8 mouse cellular contexts compared by ENCODE assay signal in the genomic region with DNA sequence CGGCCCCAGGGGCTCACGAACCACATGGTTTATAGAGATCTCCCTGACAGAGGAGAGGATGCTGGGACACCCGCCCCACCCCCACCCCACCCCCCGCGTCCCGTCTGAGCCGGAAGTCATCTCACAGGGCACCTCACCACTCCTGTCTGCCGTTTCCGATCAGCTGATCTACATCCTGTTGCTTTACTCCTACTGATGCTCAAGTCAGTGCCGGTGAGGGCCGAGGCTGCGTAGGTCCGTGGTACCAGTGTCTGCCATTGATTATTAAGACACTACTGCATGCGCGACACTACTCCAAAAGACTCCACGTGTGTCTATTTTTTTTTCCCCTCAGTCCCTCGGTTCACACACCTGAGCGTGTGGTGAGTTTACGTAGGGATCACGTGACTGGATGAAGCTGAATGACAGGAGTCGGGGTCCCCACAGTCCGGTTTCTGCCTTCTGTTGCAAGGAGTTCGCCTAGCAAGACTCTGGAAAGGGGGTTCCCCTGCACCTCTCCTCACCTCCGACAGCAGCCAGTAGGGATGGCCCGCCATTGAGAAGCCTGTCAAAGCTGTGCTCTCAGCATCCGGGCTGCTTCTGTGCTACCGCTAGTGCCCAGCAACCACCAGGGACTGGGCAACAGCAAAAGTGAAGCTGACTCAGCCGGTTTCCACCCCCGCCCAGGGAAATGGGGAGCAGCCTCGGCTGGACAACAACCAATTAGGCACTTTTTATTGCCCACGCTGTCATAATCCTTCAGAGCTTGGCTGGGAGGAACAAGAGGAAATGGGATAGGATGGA. TPM values are rescaled to one million over a fixed set of nuclear protein-coding genes. Genes with fewer than 3 reads are reported as not detected.
DNase-seq lines count a peak whose midpoint lies in the region; ATAC-seq lines count a peak whose summit lies in the region.

No protein-coding gene starts in this region.

- H3K27ac ChIP-seq in midbrain, embryonic 12.5 days (replicated peaks): no peak overlapping the region

- H3K9me3 ChIP-seq in midbrain, embryonic 12.5 days: no peaks in the 10 kb centered on the region

- DNase-seq in cerebellum, postnatal 25 days: peak; percentile 30 to 33
- DNase-seq in cerebellum, adult 9-10 months: no peak
- DNase-seq in urinary bladder, postnatal 25 days (ENCODE audit: low spot score): peak; percentile 30
- DNase-seq in urinary bladder, postnatal 14 days (ENCODE audit: low spot score): no peak
- DNase-seq in thymus, postnatal 10 days (ENCODE audit: low spot score in 2 of 2): peak; percentile 65 to 66
- DNase-seq in gastrocnemius, postnatal 10 days: no peak

- H3K27me3 ChIP-seq in midbrain, embryonic 12.5 days: peaks cover 77% of the 10 kb centered on the region

- H3K36me3 ChIP-seq in midbrain, embryonic 12.5 days: no peaks in the 10 kb centered on the region

- whole genome bisulfite sequencing in midbrain, embryonic 12.5 days: 7% methylated on average over 30 of the region's 31 CpGs

- H3K4me3 ChIP-seq in midbrain, embryonic 12.5 days: peak overlapping the region; percentile 32

- ATAC-seq in inflammation-experienced regulatory T-cells, adult 6 months: peak; percentile 93
- no peak for ATAC-seq in midbrain, embryonic 12.5 days (ENCODE audit: low FRiP score, low read depth)

- peak overlapping the region; percentile 55 for H3K4me2 ChIP-seq in midbrain, embryonic 12.5 days (replicated peaks)

- H3K9ac ChIP-seq in midbrain, embryonic 12.5 days (replicated peaks): 0 out of 2 replicates have a peak overlapping the region, but pooled peaks have one; percentile 21

- H3K4me1 ChIP-seq in midbrain, embryonic 12.5 days: peaks cover 11% of the 10 kb centered on the region

RNA-seq across cellular contexts. Expression of a gene that starts 5.3 kb away (rescaled TPM):
- polyA plus RNA-seq in inflammation-experienced regulatory T-cells, adult 6 months (2017; shearing (Covaris generic)): 10 to 100 TPM; 20.4 to 24.7 (median 20.9) TPM
- polyA plus RNA-seq in midbrain, embryonic 12.5 days (2016; fragmentation: Nextera tagmentation; extraction: Ambion mirVana): 23.4 and 25.9 TPM in 2 replicates
- 10 to 100 TPM; 15.2 to 15.9 TPM for total RNA-seq in gastrocnemius, postnatal 10 days (2021)

RNA-seq across cellular contexts. Expression of a gene that starts 25.1 kb away (rescaled TPM):
- 1 to 10 TPM in 1 of 3 experiments, under 1 TPM in 1, not detected in 1; 0.19 to 2.7 TPM for polyA plus RNA-seq in inflammation-experienced regulatory T-cells, adult 6 months (2017; shearing (Covaris generic))
- polyA plus RNA-seq in midbrain, embryonic 12.5 days (2016; fragmentation: Nextera tagmentation; extraction: Ambion mirVana): 0.26 and 0.63 TPM in 2 replicates
- under 1 TPM; 0.21 to 0.77 TPM for total RNA-seq in gastrocnemius, postnatal 10 days (2021)

RNA-seq across cellular contexts. Expression of a gene that starts 41.7 kb away (rescaled TPM):
- 1 to 10 TPM; 6.2 to 8.8 (median 6.5) TPM for polyA plus RNA-seq in inflammation-experienced regulatory T-cells, adult 6 months (2017; shearing (Covaris generic))
- polyA plus RNA-seq in midbrain, embryonic 12.5 days (2016; fragmentation: Nextera tagmentation; extraction: Ambion mirVana): 22.5 and 24.2 TPM in 2 replicates
- 10 to 100 TPM; 11.3 to 11.4 TPM for total RNA-seq in gastrocnemius, postnatal 10 days (2021)

RNA-seq across cellular contexts. Expression of a gene that starts 44.3 kb away (rescaled TPM):
- 10 to 100 TPM; 19.0 to 35.1 (median 30.7) TPM for polyA plus RNA-seq in inflammation-experienced regulatory T-cells, adult 6 months (2017; shearing (Covaris generic))
- polyA plus RNA-seq in midbrain, embryonic 12.5 days (2016; fragmentation: Nextera tagmentation; extraction: Ambion mirVana): 14.6 and 16.4 TPM in 2 replicates
- total RNA-seq in gastrocnemius, postnatal 10 days (2021): 1 to 10 TPM; 8.4 to 9.4 TPM

RNA-seq across cellular contexts. Expression of a gene that starts 53.1 kb away (rescaled TPM):
- not detected for polyA plus RNA-seq in inflammation-experienced regulatory T-cells, adult 6 months (2017; shearing (Covaris generic))
- polyA plus RNA-seq in midbrain, embryonic 12.5 days (2016; fragmentation: Nextera tagmentation; extraction: Ambion mirVana): 2.4 and 3.3 TPM in 2 replicates
- total RNA-seq in gastrocnemius, postnatal 10 days (2021): under 1 TPM in 1 of 2 experiments, not detected in 1; 0.16 TPM

Comparison
In these comparisons a context has a peak if more than half of its experiments do, and no peak if none do; other contexts are left out.
1. DNase-seq: peak in cerebellum, postnatal 25 days (2 of 2), urinary bladder, postnatal 25 days (single experiment) and thymus, postnatal 10 days (2 of 2); none in cerebellum, adult 9-10 months (single experiment), urinary bladder, postnatal 14 days (single experiment) and gastrocnemius, postnatal 10 days (single experiment).